Mouse (Mus musculus): ENCODE measurements around the gene Ap1g1.

DNA sequence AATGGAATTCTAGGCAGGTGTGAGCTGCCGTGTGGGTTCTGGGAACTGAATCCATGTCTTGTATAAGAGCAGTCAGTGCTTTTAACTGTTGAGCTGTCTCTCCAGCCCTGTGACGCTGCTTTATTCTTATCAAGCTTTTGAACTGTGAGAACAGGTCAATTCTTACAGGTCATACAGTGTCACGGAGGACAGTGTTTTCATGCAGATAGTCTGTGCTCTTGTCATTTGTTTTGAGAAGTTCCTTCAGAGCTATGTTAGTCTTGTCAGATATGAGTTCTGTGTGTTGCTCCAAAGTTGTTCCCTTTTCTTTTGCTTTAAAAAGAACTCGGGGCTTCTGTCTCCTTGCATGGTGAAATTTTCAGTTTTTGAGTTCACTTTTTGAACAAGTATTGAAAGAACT is 2.2 kb downstream of the Ap1g1 start:
- no peak for TF ChIP-seq TAL1 (IDR thresholded peaks at IDR 0.05; ENCODE audit: low read length)
- no peak for TF ChIP-seq GATA1 (IDR thresholded peaks at IDR 0.05; ENCODE audit: low read length)

All from erythroblast, embryonic 14.5 days (primary cell).